Mouse (Mus musculus): ENCODE data around the gene Ppfia4.

Ppfia4 gene

DNA sequence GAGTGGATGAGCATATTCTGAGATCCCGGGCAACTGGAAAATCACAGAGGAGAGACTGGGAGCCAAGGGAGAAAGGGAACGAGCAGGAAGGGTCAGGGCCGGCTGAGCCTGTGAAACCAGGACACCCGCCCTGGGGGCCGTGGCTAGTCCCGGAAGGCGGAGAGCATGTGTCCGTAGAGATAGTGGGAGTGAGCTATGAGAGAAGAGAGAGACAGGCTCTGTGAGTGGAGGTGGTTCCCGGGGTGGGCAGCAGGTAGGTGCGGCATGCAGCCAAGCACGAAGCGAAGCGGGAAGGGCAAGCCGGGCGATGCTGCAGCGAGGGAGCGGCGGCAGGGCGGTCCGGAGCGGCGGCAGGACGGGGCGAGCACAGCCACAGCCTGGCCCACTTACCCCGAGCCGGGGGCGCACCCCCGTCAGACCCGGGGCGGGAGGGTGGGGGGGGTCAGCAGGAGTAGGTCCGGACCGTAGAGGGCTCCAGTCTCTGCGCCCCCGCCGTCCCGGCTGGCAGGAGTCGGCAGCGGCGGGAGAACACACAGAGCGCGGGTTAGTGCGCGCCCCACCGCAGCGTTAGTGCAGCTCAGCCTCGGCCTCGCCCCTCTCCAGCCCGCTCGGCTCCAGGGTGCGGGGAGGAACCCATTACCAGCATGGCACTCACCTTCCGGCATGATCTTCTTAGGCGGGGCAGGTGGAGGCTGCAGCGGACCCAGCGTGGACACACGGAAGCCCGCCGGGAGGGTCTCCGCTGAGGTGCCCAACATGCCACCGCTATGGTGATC, 33.9 kb downstream of the Ppfia4 start:
- DNase-seq (ENCODE audit: low spot score): no peak

DNA sequence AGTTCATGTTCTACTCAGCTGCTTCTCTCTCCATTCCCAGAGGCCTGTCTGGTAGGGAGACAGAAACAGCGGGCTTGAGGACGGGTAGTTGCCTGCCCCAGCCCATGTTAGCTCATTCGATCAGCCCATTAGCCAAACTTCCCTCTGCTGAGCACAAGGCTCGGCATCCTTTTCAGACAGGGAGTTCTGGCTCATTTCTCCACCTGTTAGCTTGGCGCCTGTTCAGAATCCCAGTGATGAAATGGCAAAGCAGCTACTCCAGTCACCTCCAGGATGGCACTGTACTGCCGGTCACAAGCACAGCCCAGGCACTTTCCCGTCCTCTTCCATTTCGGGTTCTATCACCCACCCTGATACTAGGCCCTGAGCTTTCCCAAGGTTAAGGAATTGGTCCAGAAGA, 35.5 kb downstream of the Ppfia4 start:
- DNase-seq (ENCODE audit: low spot score): no peak

DNA sequence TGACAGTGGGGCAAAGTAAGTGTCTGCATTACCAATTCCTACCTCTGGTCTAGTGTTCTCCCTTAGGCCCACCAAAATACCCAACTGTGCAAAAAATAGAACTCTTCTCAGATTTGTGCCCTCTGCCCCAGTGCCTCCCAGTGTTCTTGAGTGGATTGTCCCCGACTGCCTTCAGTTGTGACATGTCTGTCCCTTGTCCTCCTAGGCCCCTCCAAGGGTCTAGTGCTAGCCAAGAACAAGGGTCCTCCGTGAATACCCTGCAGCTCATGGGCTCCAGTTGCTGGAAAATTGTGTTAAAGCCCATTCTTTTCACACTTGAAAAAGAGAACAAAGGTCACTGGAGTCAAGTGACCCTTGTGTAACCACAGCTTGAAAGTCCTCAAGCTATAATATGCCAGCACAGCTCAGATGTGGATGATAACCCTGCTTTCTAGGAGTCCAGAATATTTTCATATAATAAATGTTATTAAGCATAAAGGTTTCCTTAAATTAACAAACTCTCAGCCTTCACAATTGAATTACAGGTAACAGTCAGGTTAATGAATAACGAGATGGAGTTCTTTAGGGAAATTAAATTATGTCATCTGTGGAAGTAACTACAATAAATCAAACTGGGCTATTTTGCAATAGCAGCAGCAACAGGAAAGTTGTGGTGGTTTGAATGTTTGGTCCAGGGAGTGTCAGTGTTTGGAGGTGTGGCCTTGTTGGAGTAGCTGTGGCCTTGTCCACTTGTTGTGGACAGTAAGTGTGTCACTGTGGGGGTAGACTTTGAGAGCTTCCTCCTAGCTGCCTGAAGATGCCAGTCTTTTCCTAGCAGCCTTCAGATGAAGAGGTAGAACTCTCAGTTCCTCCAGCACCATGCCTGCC, 38.8 kb downstream of the Ppfia4 start:
- DNase-seq (ENCODE audit: low spot score): peak; percentile 25

DNA sequence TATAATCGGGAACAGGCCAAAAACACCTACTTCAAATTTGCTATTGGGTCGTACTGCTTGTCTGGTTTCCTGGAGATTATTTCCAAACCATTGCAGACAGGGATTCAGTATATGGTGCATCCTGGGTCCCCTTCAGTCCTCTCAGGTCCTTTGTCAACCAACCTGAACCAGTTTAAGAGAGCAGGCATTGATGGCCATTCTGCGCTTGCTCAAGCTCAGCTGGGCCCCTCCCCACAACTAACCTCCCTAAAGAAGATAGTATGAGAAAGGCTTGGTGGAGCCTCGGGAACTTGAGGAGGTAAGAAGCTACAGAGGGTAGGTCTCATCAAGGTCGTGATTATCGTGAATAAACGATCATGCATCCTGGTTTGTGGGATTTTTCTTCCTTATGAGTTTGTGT, 39.5 kb downstream of the Ppfia4 start:
- no peak for DNase-seq (ENCODE audit: low spot score)

DNA sequence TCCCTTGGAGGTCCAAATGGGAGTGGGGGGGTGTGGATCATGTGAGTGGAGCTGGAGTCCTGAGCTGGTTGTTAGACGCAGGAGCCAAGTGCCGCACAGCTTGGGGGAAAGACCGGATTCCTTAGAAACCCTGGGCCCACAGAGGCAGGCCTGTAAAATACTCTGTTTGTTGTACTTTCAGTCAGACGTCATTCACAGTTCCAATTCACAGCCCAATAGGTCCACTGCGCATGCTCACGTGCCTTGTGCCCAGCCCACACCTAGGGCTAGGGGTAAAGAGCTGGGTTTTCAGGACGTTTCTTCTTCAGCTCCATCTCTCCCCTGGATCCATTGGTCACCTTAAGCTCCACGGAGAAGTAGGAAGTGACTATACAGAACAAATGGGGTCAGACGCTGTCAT, 40.1 kb downstream of the Ppfia4 start:
- no peak for DNase-seq (ENCODE audit: low spot score)

DNA sequence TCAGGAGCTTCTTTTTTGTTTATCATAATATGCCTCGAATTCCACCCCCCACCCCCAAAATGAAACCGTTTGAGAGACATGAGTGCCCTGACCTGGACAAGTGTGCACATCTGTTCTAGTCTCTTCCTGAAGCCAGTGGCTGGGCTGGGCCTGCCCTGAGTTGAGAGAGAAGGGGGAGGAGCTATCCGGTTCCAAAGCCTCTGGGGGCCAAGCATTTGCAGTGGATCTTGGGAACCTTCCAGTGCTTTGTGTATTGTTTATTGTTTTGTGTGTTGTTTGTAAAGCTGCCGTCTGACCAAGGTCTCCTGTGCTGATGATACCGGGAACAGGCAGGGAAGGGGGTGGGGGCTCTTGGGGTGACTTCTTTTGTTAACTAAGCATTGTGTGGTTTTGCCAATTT, 40.7 kb downstream of the Ppfia4 start:
- no peak for DNase-seq (ENCODE audit: low spot score)

DNA sequence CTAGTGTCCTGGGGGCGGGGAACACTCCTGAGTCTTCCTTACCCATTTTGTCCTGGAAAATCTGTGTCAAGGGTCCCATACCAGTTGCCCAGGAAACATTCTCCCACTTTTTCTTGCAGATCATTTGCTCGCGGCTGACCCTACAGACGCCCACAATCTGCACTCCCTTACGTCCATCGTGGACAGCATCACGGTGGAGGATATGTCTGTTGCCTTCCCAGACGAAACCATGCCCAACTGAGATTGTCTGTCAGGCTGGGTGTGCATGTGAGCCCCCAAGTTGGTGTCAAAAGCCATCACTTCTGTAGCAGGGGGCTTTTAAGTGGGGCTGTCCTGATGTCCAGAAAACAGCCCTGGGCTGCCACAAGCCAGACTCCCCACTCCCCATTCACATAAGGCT, 41.2 kb downstream of the Ppfia4 start:
- no peak for DNase-seq (ENCODE audit: low spot score)

DNA sequence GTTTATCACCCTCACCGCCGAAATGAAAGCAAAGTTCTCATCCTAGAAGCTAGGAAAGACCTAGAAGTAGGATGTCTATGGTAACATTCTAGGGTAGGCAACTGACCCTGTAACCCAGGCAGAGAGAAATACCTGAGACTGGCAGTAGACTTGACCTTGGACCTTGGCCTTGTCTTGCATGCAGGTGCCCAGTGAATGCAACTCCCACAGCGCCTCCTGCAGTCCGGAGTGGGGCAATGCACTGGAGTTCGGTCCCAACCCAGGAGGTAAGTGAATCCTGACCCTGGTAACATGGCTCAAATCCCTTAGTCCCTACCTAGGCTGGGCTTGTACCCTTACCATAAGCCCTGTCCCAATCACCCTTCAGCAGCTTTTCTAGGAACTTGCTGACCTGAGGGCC, 41.8 kb downstream of the Ppfia4 start:
- DNase-seq (ENCODE audit: low spot score): no peak

DNA sequence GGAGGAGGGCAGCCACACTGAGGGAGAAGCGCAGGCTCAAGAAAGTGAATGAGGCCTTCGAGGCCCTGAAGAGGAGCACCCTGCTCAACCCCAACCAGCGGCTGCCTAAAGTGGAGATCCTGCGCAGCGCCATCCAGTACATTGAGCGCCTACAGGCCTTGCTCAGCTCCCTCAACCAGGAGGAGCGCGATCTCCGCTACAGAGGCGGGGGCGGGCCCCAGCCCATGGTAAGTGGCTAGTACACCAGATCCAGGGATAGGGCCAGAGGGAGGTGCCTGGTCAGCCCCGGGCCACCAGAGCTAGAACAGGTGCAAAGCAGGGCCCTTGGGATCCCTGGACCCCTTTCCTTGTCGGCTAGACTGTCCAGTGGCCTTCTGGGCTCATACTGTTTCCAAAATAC, 42.4 kb downstream of the Ppfia4 start:
- DNase-seq (ENCODE audit: low spot score): no peak

DNA sequence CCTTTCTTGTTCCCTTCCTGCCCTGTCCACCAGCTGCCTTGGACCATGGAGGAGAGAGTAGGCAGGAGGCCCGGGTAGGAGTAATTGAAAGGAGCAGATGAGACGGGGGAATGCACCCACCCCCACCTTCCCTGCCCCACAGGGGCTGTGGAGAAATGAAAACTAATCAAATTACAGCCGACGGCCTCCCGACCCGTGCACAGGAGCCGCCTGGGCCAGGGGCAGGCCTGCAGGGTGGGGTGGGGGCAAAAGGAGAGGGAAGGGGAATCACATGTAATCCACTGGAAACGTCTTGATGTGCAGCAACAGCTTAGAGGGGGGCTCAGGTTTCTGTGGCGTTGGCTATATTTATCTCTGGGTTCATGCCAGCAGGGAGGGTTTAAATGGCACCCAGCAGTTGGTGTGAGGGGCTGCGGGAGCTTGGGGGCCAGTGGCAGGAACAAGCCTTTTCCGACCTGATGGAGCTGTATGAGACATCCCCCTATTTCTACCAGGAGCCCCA, 43.1 kb downstream of the Ppfia4 start, which contains the start of gene Myog:
TSS of gene Myog (plus strand) at position 392 of the 502 bp plus-strand sequence.
- DNase-seq (ENCODE audit: low spot score): no peak

DNA sequence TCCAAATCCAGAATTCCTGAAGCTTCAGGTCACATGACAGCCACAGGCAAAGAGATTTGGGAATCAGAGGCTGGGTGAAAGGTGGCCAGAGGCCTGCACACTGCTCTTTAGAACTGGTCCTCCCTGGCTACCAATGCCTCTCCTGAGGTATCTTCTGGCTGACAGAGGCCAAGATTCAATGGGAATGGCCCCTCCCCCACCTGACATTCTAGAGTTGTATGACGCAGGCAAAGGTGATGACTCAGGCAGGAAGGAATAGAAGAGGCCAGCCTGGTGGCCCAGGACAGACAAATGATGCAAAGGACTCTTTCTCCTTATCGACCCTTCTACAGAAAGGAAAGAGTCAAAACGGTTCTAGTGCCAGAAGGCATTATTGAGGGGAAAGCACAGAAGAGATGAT, 44.5 kb downstream of the Ppfia4 start:
- no peak for DNase-seq (ENCODE audit: low spot score)

DNA sequence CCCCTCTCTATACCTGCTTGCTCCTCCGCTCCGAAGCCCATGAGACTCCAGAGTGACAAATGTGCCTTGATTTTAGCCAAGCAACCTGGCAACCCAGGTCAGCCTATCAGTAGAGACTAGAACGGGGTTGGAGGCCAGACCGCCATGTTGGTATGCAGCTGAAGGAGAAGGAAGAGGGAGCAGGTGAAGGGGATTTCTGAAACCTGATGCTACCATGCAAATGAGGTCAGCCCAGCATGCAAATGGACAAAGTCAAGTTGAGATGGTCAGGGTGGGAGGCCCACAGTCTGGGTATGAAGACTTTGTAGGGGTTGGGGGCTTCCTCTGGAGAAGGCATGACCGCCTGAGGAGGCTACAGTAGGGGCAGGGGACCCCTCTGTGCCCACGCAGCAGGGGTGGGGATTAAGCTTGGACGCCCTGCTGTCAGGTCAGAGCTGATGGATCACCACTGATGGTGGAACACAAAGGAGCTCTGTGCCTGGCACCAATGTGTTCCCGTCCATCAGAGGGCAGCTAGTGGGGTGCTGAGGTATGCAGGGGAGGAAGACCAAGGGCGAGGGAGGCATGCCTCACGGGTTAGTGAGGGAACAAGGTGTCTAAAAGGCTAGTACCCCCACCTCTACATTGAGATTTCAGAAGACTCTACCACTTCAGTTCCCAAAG, 47.1 kb downstream of the Ppfia4 start:
- no peak for DNase-seq (ENCODE audit: low spot score)

DNA sequence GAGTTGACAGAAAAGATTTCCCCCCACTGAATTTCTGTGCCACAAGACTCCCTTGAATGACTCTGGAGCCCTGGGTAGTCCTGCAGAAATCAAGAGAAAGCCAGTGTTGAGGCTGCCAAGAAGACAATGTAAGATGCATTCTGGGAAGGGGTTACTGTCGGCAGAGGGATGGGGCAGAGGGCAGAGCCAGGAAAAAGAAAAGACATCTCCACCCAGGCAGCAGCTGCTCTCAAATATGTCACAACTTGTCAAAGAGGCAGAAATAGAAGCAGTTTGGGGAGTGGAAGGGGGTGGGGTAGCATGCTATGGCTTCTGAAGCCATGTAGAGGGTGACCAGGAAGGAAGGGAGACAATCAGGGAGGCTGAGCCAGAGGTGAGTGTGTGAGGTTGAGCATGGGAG, 49.6 kb downstream of the Ppfia4 start:
- peak; percentile 28 for DNase-seq (ENCODE audit: low spot score)

DNA sequence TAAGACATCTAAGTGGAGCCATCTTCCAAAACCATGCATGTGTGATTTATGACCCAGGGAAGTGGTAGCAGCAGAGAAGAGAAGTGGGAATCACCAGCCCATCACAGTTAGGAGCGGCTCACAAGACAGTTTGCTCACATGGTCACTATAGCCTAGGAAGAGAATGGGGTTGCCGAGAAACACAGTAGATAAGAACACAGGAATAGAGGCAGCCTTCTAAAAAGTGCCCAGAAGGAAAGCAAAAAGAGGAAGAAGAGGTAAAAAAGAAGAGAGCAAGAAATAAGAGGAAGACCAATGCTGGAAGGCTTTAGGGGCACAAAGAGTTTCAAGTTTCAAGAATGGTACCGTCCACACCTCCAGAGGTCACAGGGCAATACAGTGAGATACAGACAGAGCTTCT, 50.4 kb downstream of the Ppfia4 start:
- no peak for DNase-seq (ENCODE audit: low spot score)

DNA sequence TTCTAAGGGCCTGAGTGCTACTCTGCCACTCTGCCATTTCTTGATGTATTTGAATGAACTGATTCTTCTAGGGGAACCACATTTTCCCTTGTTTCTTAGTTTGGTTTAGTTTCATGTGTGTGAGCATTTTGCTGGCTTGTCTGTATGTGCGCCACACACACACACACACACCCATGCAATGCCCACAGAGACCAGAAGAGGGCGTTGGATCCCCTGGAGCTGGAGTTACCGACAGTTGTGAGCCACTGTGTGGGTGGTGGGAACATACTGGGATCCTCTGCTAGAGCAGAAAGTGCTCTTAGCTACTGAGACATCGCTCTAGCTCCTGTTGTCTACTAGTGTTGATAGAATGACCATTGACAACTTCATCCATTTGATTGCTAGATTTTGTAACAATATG, 51.2 kb downstream of the Ppfia4 start:
- no peak for DNase-seq (ENCODE audit: low spot score)

DNA sequence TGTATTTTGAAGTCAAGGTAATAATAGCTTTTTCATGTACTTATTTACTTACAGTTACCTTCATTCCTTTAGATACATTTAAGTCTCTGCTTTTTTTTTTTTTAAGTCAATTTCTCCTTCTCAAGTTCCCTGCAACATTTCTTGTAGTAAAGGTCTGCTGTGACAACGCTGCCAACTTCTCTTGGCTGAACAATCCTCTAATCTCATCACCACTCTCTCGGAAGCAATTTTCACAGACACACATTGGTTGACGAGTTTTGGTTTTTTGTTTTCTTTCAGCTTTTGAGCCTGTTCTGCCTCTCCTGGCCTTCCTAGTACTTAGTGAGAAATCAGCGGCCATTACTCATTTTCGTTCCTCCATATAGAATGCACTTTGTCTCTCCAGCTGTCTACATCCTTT, 52.6 kb downstream of the Ppfia4 start:
- DNase-seq (ENCODE audit: low spot score): no peak

DNA sequence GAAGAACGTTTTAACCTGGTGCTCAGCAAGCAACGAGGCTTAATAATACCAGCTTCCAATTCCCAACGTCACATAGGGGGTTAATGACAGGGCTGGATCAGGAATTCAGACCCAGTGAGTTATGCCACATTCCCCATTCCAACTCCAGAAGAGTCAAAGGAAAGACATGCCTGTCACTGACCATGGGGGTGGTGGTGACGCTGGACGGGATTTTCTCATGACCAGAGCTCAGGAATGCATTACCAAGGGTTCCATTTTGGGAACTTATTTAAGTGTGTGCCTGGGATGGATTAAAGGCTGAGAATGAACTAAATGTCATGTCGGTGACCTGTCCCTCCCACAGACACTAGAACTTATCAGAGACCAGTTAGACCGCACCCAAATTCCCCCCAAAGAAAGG, 55.9 kb downstream of the Ppfia4 start:
- DNase-seq (ENCODE audit: low spot score): no peak

DNA sequence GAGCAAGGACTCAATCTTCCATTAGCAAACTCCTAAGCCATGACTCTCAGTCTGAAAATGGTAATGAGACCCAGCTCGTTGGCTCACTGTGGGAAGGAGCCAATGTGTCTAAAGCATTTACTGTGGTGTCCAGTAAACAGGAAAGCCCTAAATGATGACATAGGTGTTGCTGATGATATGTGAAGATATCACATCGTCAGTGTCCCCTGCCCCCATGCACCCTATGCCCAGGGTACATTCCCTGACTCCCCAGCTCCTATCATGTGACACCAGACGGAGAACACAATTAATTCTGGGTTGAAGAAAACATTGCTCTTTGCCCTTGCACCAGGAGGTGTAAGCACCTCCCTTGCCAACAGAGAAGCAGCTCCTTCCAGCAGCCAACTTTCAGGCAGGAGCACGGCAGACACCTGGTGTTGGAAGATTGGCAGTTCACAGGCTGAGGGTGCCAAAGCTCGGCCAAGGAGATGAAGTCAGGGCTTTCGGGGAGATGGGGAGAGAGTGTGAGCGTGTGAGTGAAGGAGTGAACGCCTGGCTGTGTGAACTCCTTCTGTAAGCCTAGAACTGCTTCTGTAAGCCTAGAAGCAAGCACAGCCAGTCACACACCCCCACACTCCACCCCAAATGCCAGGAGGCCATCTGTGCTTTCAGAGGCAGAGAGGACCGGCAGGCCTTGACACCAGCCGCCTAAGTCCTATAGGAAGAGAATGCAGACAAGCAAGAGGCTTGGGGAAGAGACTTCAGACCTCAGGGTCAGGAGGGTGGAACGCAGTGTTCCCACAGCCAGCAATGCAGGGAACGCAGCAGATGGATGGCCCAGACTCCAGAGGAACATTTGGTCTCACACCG, 56.9 kb downstream of the Ppfia4 start:
- DNase-seq (ENCODE audit: low spot score): no peak

DNA sequence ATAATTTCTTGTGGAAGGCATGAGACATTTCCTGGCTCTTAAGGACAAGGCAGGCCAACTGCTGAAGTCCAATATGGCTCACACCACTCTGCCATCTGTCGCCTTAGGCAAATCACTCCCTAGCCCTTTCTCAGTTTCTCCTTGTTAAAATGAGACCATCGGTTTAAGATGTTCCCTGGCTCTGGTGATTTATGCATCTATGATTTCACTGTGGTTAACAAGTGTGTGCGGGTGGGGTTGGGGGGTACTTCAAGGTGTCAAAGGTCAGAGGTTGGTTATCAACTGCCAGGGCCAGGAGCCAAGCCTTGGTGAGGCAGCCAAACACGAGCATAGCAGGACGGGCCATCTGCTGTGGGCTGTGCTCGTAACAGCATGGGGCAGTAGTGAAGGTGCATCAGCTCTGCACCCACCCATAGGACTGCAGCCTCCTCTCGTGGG, 58.2 kb downstream of the Ppfia4 start:
- no peak for DNase-seq (ENCODE audit: low spot score)

DNA sequence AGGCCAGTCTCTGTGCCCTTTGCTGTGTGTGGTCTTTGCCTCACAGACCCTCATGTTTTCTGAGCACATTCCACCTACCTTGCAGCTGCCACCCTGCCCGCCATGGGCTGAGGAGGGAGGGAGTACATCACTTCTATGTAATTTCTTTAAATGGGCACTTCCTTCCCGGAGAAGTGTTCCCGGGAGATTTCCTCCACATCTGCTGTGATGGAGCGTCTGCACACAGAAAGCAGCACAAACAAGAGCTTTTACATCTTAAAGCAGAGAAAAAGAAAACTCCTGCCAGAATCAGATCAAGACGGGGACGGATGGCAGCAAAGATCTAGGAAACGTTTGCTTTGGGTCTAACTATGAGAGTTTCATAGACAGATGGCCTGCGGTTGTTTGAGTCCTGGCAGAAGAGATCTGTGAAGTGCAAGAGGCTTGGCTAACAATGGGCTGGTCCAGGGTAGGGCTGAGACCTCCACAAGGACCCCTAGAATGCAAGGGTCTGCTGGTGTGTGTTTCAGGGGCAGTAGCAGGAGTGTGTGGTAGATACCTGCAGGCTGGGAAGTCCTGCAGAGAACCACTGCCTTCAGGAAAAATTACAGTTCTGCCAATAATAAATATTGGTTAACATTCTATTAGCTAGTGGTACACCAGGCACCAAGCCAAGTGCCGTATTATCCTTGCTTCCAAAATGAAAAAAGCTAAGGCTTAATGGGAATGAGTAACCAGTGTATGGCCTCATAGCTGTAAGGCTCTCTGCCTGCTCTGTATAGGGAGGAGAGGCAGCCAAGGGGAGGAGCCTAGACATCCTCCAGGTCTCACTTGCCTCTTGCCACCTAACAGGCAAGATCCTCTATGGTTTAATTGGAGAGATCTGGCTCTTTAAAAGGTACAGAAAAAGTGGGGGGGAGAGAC, 59.0 kb downstream of the Ppfia4 start:
- no peak for DNase-seq (ENCODE audit: low spot score)
